ENCODE assay signal across 8 mouse cellular contexts in genomic region chr16:10925591-10926180, GRCm38 (mm10).
DNase-seq lines count a peak whose midpoint lies in the region; ATAC-seq lines count a peak whose summit lies in the region.
"Had no signal": no experiment of that assay in that cellular context is flagged by ENCODE, and none has a peak within 500 bp of the region (broad histone marks: within the 10 kb centered on the region; RNA-seq: fewer than 3 reads in every experiment).

No protein-coding gene starts in this region.

- 0 out of 2 replicates have a peak, but pooled peaks cover 4% of the 10 kb centered on the region for H3K4me1 ChIP-seq in kidney, embryonic 14.5 days (ENCODE audit: control insufficient read depth, insufficient read depth, low read length)
- H3K4me1 ChIP-seq in intestine, embryonic 15.5 days (replicated peaks): 0 out of 2 replicates have a peak, but pooled peaks cover 4% of the 10 kb centered on the region

- no peaks in the 10 kb centered on the region for H3K36me3 ChIP-seq in kidney, embryonic 14.5 days (ENCODE audit: control insufficient read depth, insufficient read depth, low read length)
- no peaks in the 10 kb centered on the region for H3K36me3 ChIP-seq in intestine, embryonic 15.5 days

- H3K9me3 ChIP-seq in kidney, embryonic 14.5 days (ENCODE audit: control insufficient read depth, low read length): no peaks in the 10 kb centered on the region
- H3K9me3 ChIP-seq in intestine, embryonic 15.5 days: no peaks in the 10 kb centered on the region

- WGBS in kidney, embryonic 14.5 days: 37% methylated on average over 7 of the region's 7 CpGs
- 37% methylated on average over 7 of the region's 7 CpGs for WGBS in intestine, embryonic 15.5 days

- no peak for ATAC-seq in kidney, embryonic 14.5 days (ENCODE audit: low FRiP score, low TSS enrichment)
- ATAC-seq in intestine, embryonic 15.5 days: no peak; the same call in 1 of the 2 replicates
- ATAC-seq in granulocyte monocyte progenitor cell, adult 5-6 weeks (replicated peaks; ENCODE audit: poor library complexity, severe bottlenecking): no peak

- H3K27me3 ChIP-seq in kidney, embryonic 14.5 days (ENCODE audit: control insufficient read depth, insufficient read depth, low read length): no peaks in the 10 kb centered on the region
- H3K27me3 ChIP-seq in intestine, embryonic 15.5 days (replicated peaks): no peaks in the 10 kb centered on the region

- no peak overlapping the region for H3K4me2 ChIP-seq in kidney, embryonic 14.5 days (replicated peaks; ENCODE audit: low read depth, low read length)
- H3K4me2 ChIP-seq in intestine, embryonic 15.5 days (replicated peaks): no peak overlapping the region

- peak; percentile 17 for DNase-seq in kidney, adult 11 months
- DNase-seq in Muller cell, postnatal 12 days (ENCODE audit: inconsistent ontology term): peak; percentile 52
- peak; percentile 80 for DNase-seq in adrenal gland, postnatal 10 days
- DNase-seq in urinary bladder, adult 18-20 months (ENCODE audit: low spot score in 2 of 2): no peak

- no peak overlapping the region for H3K9ac ChIP-seq in kidney, embryonic 14.5 days (ENCODE audit: low read depth, low read length)
- H3K9ac ChIP-seq in intestine, embryonic 15.5 days: no peak overlapping the region

- H3K27ac ChIP-seq in kidney, embryonic 14.5 days (ENCODE audit: low read depth, low read length): no peak overlapping the region
- 0 out of 2 replicates have a peak overlapping the region, but pooled peaks have one; percentile 36 for H3K27ac ChIP-seq in intestine, embryonic 15.5 days

- no peak overlapping the region for H3K4me3 ChIP-seq in kidney, embryonic 14.5 days (ENCODE audit: low read length)
- H3K4me3 ChIP-seq in intestine, embryonic 15.5 days (replicated peaks): no peak overlapping the region
- H3K4me3 ChIP-seq: megakaryocyte, embryonic 14.5 days had no signal

Comparison
In these comparisons a context has a peak if more than half of its experiments do, and no peak if none do; other contexts are left out.
1. DNase-seq: peak in kidney, adult 11 months (single experiment), Muller cell, postnatal 12 days (single experiment) and adrenal gland, postnatal 10 days (single experiment); none in urinary bladder, adult 18-20 months (0 of 2).